Mouse (Mus musculus) heart, embryonic 16.5 days (tissue): ENCODE data around the gene Prkcsh. TPM values are rescaled to one million over a fixed set of nuclear protein-coding genes. Genes with fewer than 3 reads are reported as not detected.

Experiments
- polyA plus RNA-seq: library from polyadenylated mRNA; unstranded; fragments of >200 nt; fragmentation: Nextera tagmentation; extraction: Ambion mirVana; gene quantifications from 2 replicates; pipeline ENCODE4 v1.2.1, GENCODE M21; 2015

Gene Prkcsh
- polyA plus RNA-seq, 1 experiment from 2014 or later, result 72.7 TPM

Other genes starting within 250 kb of the Prkcsh start
- 91.4 and 93.2 TPM in 2 replicates for gene Spc24, start 242.5 kb upstream of the Prkcsh start, polyA plus RNA-seq
- 16.6 and 21.8 TPM in 2 replicates for gene Kank2, start 204.1 kb upstream of the Prkcsh start, polyA plus RNA-seq
- 1.7 and 2.4 TPM in 2 replicates for gene Angptl8, start 167.3 kb upstream of the Prkcsh start, polyA plus RNA-seq
- 45.2 and 46.2 TPM in 2 replicates for gene Dock6, start 150.2 kb upstream of the Prkcsh start, polyA plus RNA-seq
- 10.8 and 11.4 TPM in 2 replicates for gene Rab3d, start 84.6 kb upstream of the Prkcsh start, polyA plus RNA-seq
- gene Ccdc159, start 75.3 kb upstream of the Prkcsh start, polyA plus RNA-seq, result 2.3 and 2.7 TPM in 2 replicates
- 39.1 and 45.3 TPM in 2 replicates for gene Tmem205, start 75.2 kb upstream of the Prkcsh start, polyA plus RNA-seq
- 3.2 and 4.3 TPM in 2 replicates for gene Plppr2, start 65.8 kb upstream of the Prkcsh start, polyA plus RNA-seq
- 4.4 and 4.9 TPM in 2 replicates for gene Swsap1, start 47.1 kb upstream of the Prkcsh start, polyA plus RNA-seq
- gene Epor, start 39.3 kb upstream of the Prkcsh start, polyA plus RNA-seq, result 3.6 TPM in 2 replicates
- 2.6 and 3.0 TPM in 2 replicates for gene Rgl3, start 13.4 kb upstream of the Prkcsh start, polyA plus RNA-seq
- gene Ccdc151, start 172 bp upstream of the Prkcsh start, polyA plus RNA-seq, result 0.45 and 1.1 TPM in 2 replicates
- gene Elavl3, start 49.2 kb downstream of the Prkcsh start, polyA plus RNA-seq, result 0.21 and 0.29 TPM in 2 replicates
- gene Gm49318, start 68.5 kb downstream of the Prkcsh start, polyA plus RNA-seq, result not detected in 2 replicates
- gene Zfp653, start 68.6 kb downstream of the Prkcsh start, polyA plus RNA-seq, result 10.4 and 10.7 TPM in 2 replicates
- gene Ecsit, start 82.6 kb downstream of the Prkcsh start, polyA plus RNA-seq, result 68.8 and 73.1 TPM in 2 replicates
- gene Cnn1, start 96.4 kb downstream of the Prkcsh start, polyA plus RNA-seq, result 140 and 164 TPM in 2 replicates
- 111 and 117 TPM in 2 replicates for gene Elof1, start 114.4 kb downstream of the Prkcsh start, polyA plus RNA-seq
- 5.5 and 8.7 TPM in 2 replicates for gene Acp5, start 132.9 kb downstream of the Prkcsh start, polyA plus RNA-seq
- gene Pigyl, start 154.0 kb downstream of the Prkcsh start, polyA plus RNA-seq, result 49.0 and 49.8 TPM in 2 replicates
- 0.22 and 0.26 TPM in 2 replicates for gene Zfp872, start 185.3 kb downstream of the Prkcsh start, polyA plus RNA-seq
- 21.7 and 22.0 TPM in 2 replicates for gene Zfp809, start 222.9 kb downstream of the Prkcsh start, polyA plus RNA-seq